26 mouse cellular contexts compared by ENCODE assay signal in the genomic region with DNA sequence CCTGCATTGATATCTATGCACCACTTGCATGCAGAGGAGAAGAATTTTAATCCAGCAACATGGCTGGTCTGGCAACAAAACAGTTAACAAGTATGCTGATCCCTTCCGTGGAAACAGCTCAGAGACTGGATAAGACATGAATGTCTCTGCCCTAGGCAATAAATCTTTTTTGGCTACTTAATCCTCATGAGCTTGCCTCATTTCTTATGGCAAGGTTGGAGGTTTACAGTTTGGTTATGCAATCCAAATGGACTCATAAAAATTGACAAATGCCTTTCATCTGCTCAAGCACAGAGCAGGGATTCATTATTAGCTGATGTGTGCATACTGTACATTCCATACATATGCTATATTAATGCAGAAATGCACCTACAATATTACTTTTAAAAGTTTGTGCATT.
DNase-seq lines count a peak whose midpoint lies in the region; ATAC-seq and TF ChIP-seq lines count a peak whose summit lies in the region.
"Had no signal": no experiment of that assay in that cellular context is flagged by ENCODE, and none has a peak within 500 bp of the region (broad histone marks: within the 10 kb centered on the region; RNA-seq: fewer than 3 reads in every experiment).

No protein-coding gene starts in this region.

- 2% methylated on average over 1 of the region's 1 CpGs for WGBS in liver, adult 2 months
- 36% methylated on average over 1 of the region's 1 CpGs for WGBS in liver, postnatal 0 days (ENCODE audit: insufficient replicate concordance)

- no peak for TF ChIP-seq CTCF in liver, adult 2 months (IDR thresholded peaks at IDR 0.05; ENCODE audit: low read depth, low read length)
- TF ChIP-seq CTCF in liver, postnatal 0 days (IDR thresholded peaks at IDR 0.05; ENCODE audit: low read depth) = no peak
- no peak for TF ChIP-seq CTCF in gastrocnemius, adult 2 months (IDR thresholded peaks at IDR 0.05)

- no peak overlapping the region for H3K4me3 ChIP-seq in liver, adult 2 months (ENCODE audit: insufficient read depth, low read depth, low read length)
- no peak overlapping the region for H3K4me3 ChIP-seq in liver, postnatal 0 days (ENCODE audit: low read depth, low read length)
- H3K4me3 ChIP-seq in myocyte = no peak overlapping the region
- no peak overlapping the region for H3K4me3 ChIP-seq in gastrocnemius, adult 2 months
- H3K4me3 ChIP-seq: heart, embryonic 10.5 days; heart, embryonic 13.5 days had no signal

- H3K27ac ChIP-seq in liver, adult 2 months (replicated peaks; ENCODE audit: insufficient read depth, low read depth, low read length) = no peak overlapping the region
- no peak overlapping the region for H3K27ac ChIP-seq in liver, postnatal 0 days (ENCODE audit: low read depth)
- H3K27ac ChIP-seq in gastrocnemius, adult 2 months = no peak overlapping the region
- H3K27ac ChIP-seq: heart, embryonic 10.5 days; heart, embryonic 13.5 days; hindbrain, embryonic 14.5 days; hindbrain, postnatal 0 days had no signal

- no peaks in the 10 kb centered on the region for H3K27me3 ChIP-seq in liver, adult 2 months (ENCODE audit: control insufficient read depth, insufficient read depth, low read length)
- no peaks in the 10 kb centered on the region for H3K27me3 ChIP-seq in liver, postnatal 0 days (ENCODE audit: insufficient read depth, low read length)
- no peaks in the 10 kb centered on the region for H3K27me3 ChIP-seq in myocyte (ENCODE audit: control insufficient read depth, insufficient read depth, insufficient read length)
- H3K27me3 ChIP-seq: heart, embryonic 13.5 days had no signal

- no peak overlapping the region for H3K9ac ChIP-seq in liver, adult 2 months (ENCODE audit: low read depth, low read length)
- H3K9ac ChIP-seq in liver, postnatal 0 days (replicated peaks) = no peak overlapping the region
- H3K9ac ChIP-seq: forebrain, postnatal 0 days; heart, embryonic 13.5 days; hindbrain, embryonic 14.5 days had no signal

- intact Hi-C loops in gastrocnemius, adult 2 months (cut with DNase I) = no loop called here

- H3K4me1 ChIP-seq in liver, adult 2 months (ENCODE audit: control insufficient read depth, insufficient read depth, low read length) = peaks cover 6% of the 10 kb centered on the region
- H3K4me1 ChIP-seq in liver, postnatal 0 days (ENCODE audit: insufficient read depth) = no peaks in the 10 kb centered on the region
- H3K4me1 ChIP-seq: heart, embryonic 10.5 days; heart, embryonic 13.5 days had no signal

- no peaks in the 10 kb centered on the region for H3K36me3 ChIP-seq in liver, adult 2 months (ENCODE audit: control insufficient read depth, insufficient read depth, low read length)
- no peaks in the 10 kb centered on the region for H3K36me3 ChIP-seq in liver, postnatal 0 days (replicated peaks; ENCODE audit: insufficient read depth, low read length)
- H3K36me3 ChIP-seq in myocyte (ENCODE audit: control insufficient read depth, insufficient read depth) = no peaks in the 10 kb centered on the region
- H3K36me3 ChIP-seq: heart, embryonic 10.5 days; heart, embryonic 13.5 days had no signal

- no peaks in the 10 kb centered on the region for H3K79me2 ChIP-seq in liver, adult 2 months (ENCODE audit: control insufficient read depth, insufficient read depth, low read length)
- no peaks in the 10 kb centered on the region for H3K79me2 ChIP-seq in myocyte (ENCODE audit: control insufficient read depth, insufficient read depth)

- no peak for ATAC-seq in liver, postnatal 0 days
- ATAC-seq: forebrain, embryonic 14.5 days; forebrain, postnatal 0 days; hindbrain, postnatal 0 days; inflammation-experienced regulatory T-cells, adult 6 months; Patski had no signal

- TF ChIP-seq POLR2A in liver, adult 2 months (IDR thresholded peaks at IDR 0.05; ENCODE audit: extremely low read depth, insufficient read depth, low read length) = no peak
- no peak for TF ChIP-seq POLR2A in myocyte (IDR thresholded peaks at IDR 0.05; ENCODE audit: insufficient read length, low read depth)

- peak; percentile 23 for DNase-seq in heart, adult 11 months
- no peak for DNase-seq in heart, adult 8-10 months (ENCODE audit: low spot score)
- peak; percentile 68 for DNase-seq in liver, adult 2 months (ENCODE audit: extremely low read depth, low read depth, low spot score)
- DNase-seq in liver, postnatal 0 days = no peak
- peak; percentile 90 for DNase-seq in fat pad, adult 2 months (ENCODE audit: extremely low read depth, low read depth, low spot score)
- DNase-seq in gastrocnemius, adult 2 months = no peak
- DNase-seq in testis, postnatal 10 days (ENCODE audit: low spot score) = no peak
- DNase-seq: adrenal gland, adult 8-10 months; adrenal gland, postnatal 25 days; cerebellum, adult 11-12 months; cerebellum, adult 8-10 months; cerebellum, postnatal 10 days; forebrain, postnatal 0 days; gastrocnemius, postnatal 25 days; heart, adult 18-20 months; heart, postnatal 14 days; heart, postnatal 4 days; kidney, adult 18-20 months had no signal

- no peak for TF ChIP-seq EP300 in liver, postnatal 0 days (IDR thresholded peaks at IDR 0.05; ENCODE audit: low read depth)

- H3K9me3 ChIP-seq in liver, postnatal 0 days (ENCODE audit: low read length) = no peaks in the 10 kb centered on the region; the same call in 1 of the 2 replicates
- H3K9me3 ChIP-seq: heart, embryonic 13.5 days had no signal

- H3K4me2 ChIP-seq in liver, postnatal 0 days (ENCODE audit: low read depth, low read length) = no peak overlapping the region
- no peak overlapping the region for H3K4me2 ChIP-seq in myocyte (ENCODE audit: low read depth)
- H3K4me2 ChIP-seq: heart, embryonic 13.5 days; hindbrain, embryonic 14.5 days had no signal

- no peak overlapping the region for H3ac ChIP-seq in myocyte (ENCODE audit: control insufficient read depth, insufficient read length)

TF ChIP-seq in myocyte, 11 proteins besides CTCF, POLR2A, EP300 and RAD21:
- TF ChIP-seq TCF12 (IDR thresholded peaks at IDR 0.05; ENCODE audit: insufficient read depth, poor library complexity, severe bottlenecking) (no peak), CEBPB (IDR thresholded peaks at IDR 0.05; ENCODE audit: insufficient read depth, poor library complexity, severe bottlenecking) (peak; percentile 29; the same call in 1 of the 2 replicates)

Comparison
In these comparisons a context has a peak if more than half of its experiments do, and no peak if none do; other contexts are left out.
1. DNase-seq: peak in heart, adult 11 months (single experiment), liver, adult 2 months (single experiment) and fat pad, adult 2 months (single experiment); none in heart, adult 8-10 months (single experiment), liver, postnatal 0 days (single experiment), gastrocnemius, adult 2 months (single experiment) and testis, postnatal 10 days (single experiment).